Mouse (Mus musculus) adrenal gland, adult 2 months (tissue): ENCODE measurements around the gene Porcn. TPM values are rescaled to one million over a fixed set of nuclear protein-coding genes. Genes with fewer than 3 reads are reported as not detected.

Experiments
- DNase-seq: peaks from one replicate; pipeline ENCODE4 v3.0.0; 2021
- polyA plus RNA-seq: library from polyadenylated mRNA; depleted of rRNA; stranded (reverse); fragments of >200 nt; gene quantifications from 2 replicates; pipeline ENCODE4 v1.2.3, GENCODE M21; 2012
- total RNA-seq, 2 experiments: library from RNA; stranded (reverse); gene quantifications; 2 replicates each; pipeline ENCODE4 v1.2.3; 2021

Porcn gene
- total and polyA plus RNA-seq, 3 experiments = 7.1 to 38.0 (median 8.7) TPM

- no peak for DNase-seq
Measured at GRCm38 (mm10) chrX:8206694-8207197, 421 bp upstream of the Porcn start.

GRCm38 (mm10) chrX:8205551-8205950 is 774 bp downstream of the Porcn start:
- no peak for DNase-seq

- no peak for DNase-seq
Measured at GRCm38 (mm10) chrX:8205088-8205487, 1.2 kb downstream of the Porcn start.

GRCm38 (mm10) chrX:8204076-8204475 is 2.2 kb downstream of the Porcn start:
- no peak for DNase-seq

GRCm38 (mm10) chrX:8203105-8203504 is 3.2 kb downstream of the Porcn start:
- DNase-seq = no peak

- peak; percentile 36 for DNase-seq
Measured at GRCm38 (mm10) chrX:8193419-8193723, 13.0 kb downstream of the Porcn start, which contains the start of gene Ebp. Ebp (minus strand) TSS chrX:8193512.

- peak; percentile 90 for DNase-seq
Measured at GRCm38 (mm10) chrX:8192640-8193418, 13.5 kb downstream of the Porcn start.

GRCm38 (mm10) chrX:8192126-8192639 is 14.1 kb downstream of the Porcn start:
- DNase-seq = no peak

- no peak for DNase-seq
Measured at GRCm38 (mm10) chrX:8182871-8183540, 23.3 kb downstream of the Porcn start.

GRCm38 (mm10) chrX:8179646-8180045 is 26.7 kb downstream of the Porcn start:
- DNase-seq = no peak

- DNase-seq = no peak
Measured at GRCm38 (mm10) chrX:8178871-8179270, 27.5 kb downstream of the Porcn start.

GRCm38 (mm10) chrX:8175504-8176385 is 30.6 kb downstream of the Porcn start, which contains the start of gene Tbc1d25:
Tbc1d25 (minus strand) TSS chrX:8176181.
- peak; percentile 91 for DNase-seq

GRCm38 (mm10) chrX:8175169-8175503 is 31.2 kb downstream of the Porcn start:
- DNase-seq = no peak

GRCm38 (mm10) chrX:8167716-8168647 is 38.3 kb downstream of the Porcn start:
- no peak for DNase-seq

- no peak for DNase-seq
Measured at GRCm38 (mm10) chrX:8164471-8164870, 41.9 kb downstream of the Porcn start.

- no peak for DNase-seq
Measured at GRCm38 (mm10) chrX:8163076-8163475, 43.2 kb downstream of the Porcn start.

GRCm38 (mm10) chrX:8145153-8145991 is 61.0 kb downstream of the Porcn start, which contains the start of gene Rbm3:
Rbm3 (minus strand) TSS chrX:8145880.
- peak; percentile 89 for DNase-seq
